Mouse (Mus musculus) heart, embryonic 13.5 days (tissue): ENCODE measurements around the gene Zfp385a. TPM values are rescaled to one million over a fixed set of nuclear protein-coding genes. Genes with fewer than 3 reads are reported as not detected.
A peak's percentile ranks its signal among the peaks of the same experiment; 100 is the strongest.

Experiments used
- ATAC-seq: fragments of 200-750 bp; cut with Nextera tagmentation; 2 replicates; pipeline ENCODE4 v1.8.0; 2017; ENCODE audit warnings: moderate TSS enrichment; ENCODE audit not compliant: insufficient number of reproducible peaks, low FRiP score, low TSS enrichment; ENCODE audit errors: extremely low read depth
- H3K27ac ChIP-seq: fragments of 300-500 bp; sonication (generic); replicated peaks from 2 replicates; pipeline ENCODE4 v1.5.1; 2015; ENCODE audit warnings: moderate library complexity, mild to moderate bottlenecking, inconsistent platforms
- H3K27me3 ChIP-seq: fragments of 300-500 bp; sonication (generic); replicated peaks from 2 replicates; pipeline ENCODE4 v1.6.1; 2015; ENCODE audit warnings: mild to moderate bottlenecking, inconsistent platforms
- H3K36me3 ChIP-seq: fragments of 300-500 bp; sonication (generic); 2 replicates; pipeline ENCODE4 v1.6.1; 2015; ENCODE audit warnings: mild to moderate bottlenecking, inconsistent platforms
- H3K4me1 ChIP-seq: fragments of 300-500 bp; sonication (generic); 2 replicates; pipeline ENCODE4 v1.6.1; 2015; ENCODE audit warnings: inconsistent platforms
- H3K4me2 ChIP-seq: fragments of 300-500 bp; sonication (generic); 2 replicates; pipeline ENCODE4 v1.6.1; 2015; ENCODE audit warnings: inconsistent platforms, mild to moderate bottlenecking, moderate library complexity
- H3K4me3 ChIP-seq: fragments of 300-500 bp; sonication (generic); 2 replicates; pipeline ENCODE4 v1.5.1; 2015; ENCODE audit warnings: moderate library complexity, mild to moderate bottlenecking, inconsistent platforms
- H3K9ac ChIP-seq: fragments of 300-500 bp; sonication (generic); 2 replicates; pipeline ENCODE4 v1.6.1; 2015; ENCODE audit warnings: inconsistent platforms, mild to moderate bottlenecking, moderate library complexity
- H3K9me3 ChIP-seq: fragments of 300-500 bp; sonication (generic); 2 replicates; pipeline ENCODE4 v1.6.1; 2016; ENCODE audit warnings: inconsistent platforms
- WGBS: fragments of 180-500 bp; shearing (Covaris S2); methylation state at CpG from one replicate; pipeline ENCODE4 v1.1.7; 2015; ENCODE audit warnings: mixed read lengths; 5-methylcytosine and 5-hydroxymethylcytosine counted together
- polyA plus RNA-seq: library from polyadenylated mRNA; unstranded; fragments of >200 nt; fragmentation: Nextera tagmentation; extraction: Ambion mirVana; gene quantifications from 2 replicates; pipeline ENCODE4 v1.2.1, GENCODE M21; 2015

Gene Zfp385a
- polyA plus RNA-seq, 1 experiment from 2014 or later = 8.9 TPM

GRCm38 (mm10) chr15:103317120-103317519, 22.8 kb downstream of the Zfp385a start:
- H3K4me1 ChIP-seq = peaks cover 71% of the 10 kb centered on the region
- ATAC-seq = no peak
- H3K27ac ChIP-seq = no peak overlapping the region
- H3K27me3 ChIP-seq = 0 out of 2 replicates have a peak, but pooled peaks cover 3% of the 10 kb centered on the region
- H3K9me3 ChIP-seq = no peaks in the 10 kb centered on the region
- H3K9ac ChIP-seq = no peak overlapping the region
- H3K36me3 ChIP-seq = peaks cover 32% of the 10 kb centered on the region
- no peak overlapping the region for H3K4me2 ChIP-seq
- no peak overlapping the region for H3K4me3 ChIP-seq

GRCm38 (mm10) chr15:103315979-103316776, 23.7 kb downstream of the Zfp385a start:
- Histone ChIP-seq H3K4me1 (peaks cover 61% of the 10 kb centered on the region), H3K9me3 (no peaks in the 10 kb centered on the region), H3K27me3 (0 out of 2 replicates have a peak, but pooled peaks cover 3% of the 10 kb centered on the region), H3K4me2 (no peak overlapping the region), H3K36me3 (peaks cover 32% of the 10 kb centered on the region), H3K4me3 (no peak overlapping the region), H3K27ac (no peak overlapping the region), H3K9ac (peak overlapping the region; percentile 11; the same call in 1 of the 2 replicates)
- 60% methylated on average over 10 of the region's 10 CpGs for WGBS
- ATAC-seq = no peak

DNA sequence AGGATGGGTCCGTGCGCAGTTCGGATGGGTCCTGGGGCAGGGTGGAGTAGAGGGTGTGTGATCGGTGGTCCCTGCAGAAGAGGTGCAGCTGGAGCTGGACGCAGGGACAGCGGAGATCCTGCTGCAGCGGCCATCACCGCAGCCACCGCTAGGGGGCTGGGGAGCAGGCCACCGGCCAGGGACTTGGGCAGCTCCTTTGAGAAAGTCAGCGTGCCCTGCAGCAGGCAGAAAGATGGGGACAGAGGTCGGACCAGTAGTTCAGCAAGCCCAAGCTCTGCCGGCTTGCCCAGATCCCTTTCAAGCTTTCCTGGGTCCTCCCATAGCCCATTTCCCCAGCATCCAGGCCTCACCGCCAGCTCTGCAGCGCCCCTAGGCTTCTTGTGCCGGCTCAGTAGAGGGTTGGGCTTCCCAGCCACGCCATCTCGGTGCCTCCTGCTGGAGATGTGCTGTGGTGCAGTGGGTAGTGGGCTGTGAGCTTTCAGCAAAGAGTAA, 24.8 kb downstream of the Zfp385a start:
- H3K4me2 ChIP-seq = peak overlapping the region; percentile 79
- 0 out of 2 replicates have a peak, but pooled peaks cover 3% of the 10 kb centered on the region for H3K27me3 ChIP-seq
- H3K9ac ChIP-seq = peak overlapping the region; percentile 78
- H3K4me3 ChIP-seq = peak overlapping the region; percentile 44
- peaks cover 31% of the 10 kb centered on the region for H3K36me3 ChIP-seq
- H3K9me3 ChIP-seq = no peaks in the 10 kb centered on the region
- H3K27ac ChIP-seq = no peak overlapping the region
- WGBS = 7% methylated on average over 17 of the region's 18 CpGs
- ATAC-seq = peak; percentile 18; the same call in 1 of the 2 replicates
- H3K4me1 ChIP-seq = peaks cover 56% of the 10 kb centered on the region

DNA sequence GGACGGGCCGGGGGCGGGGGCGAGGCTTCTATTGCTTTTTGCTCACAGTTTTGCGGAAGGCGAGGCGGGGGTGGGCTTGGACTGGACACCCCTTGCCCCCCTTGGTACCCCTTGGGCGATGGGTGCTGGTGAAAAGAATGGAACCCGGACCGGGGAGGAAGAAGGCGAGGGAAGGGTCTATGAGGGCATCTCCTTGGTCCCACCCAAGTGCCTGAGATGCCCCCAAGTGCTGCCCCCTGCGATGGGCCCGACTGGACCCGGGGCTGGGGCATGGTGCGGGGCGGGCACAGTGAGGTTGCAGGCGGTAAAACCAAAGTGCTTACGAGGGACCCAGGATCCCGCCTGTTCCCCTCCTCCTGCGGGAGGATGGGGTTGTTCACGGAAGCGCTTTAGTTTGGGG, 25.7 kb downstream of the Zfp385a start:
- WGBS = 31% methylated on average over 22 of the region's 22 CpGs
- Histone ChIP-seq H3K27ac (no peak overlapping the region), H3K27me3 (peaks cover 11% of the 10 kb centered on the region), H3K4me3 (peak overlapping the region; percentile 44), H3K9me3 (no peaks in the 10 kb centered on the region), H3K36me3 (peaks cover 25% of the 10 kb centered on the region), H3K9ac (peak overlapping the region; percentile 78), H3K4me1 (peaks cover 56% of the 10 kb centered on the region), H3K4me2 (peak overlapping the region; percentile 79)
- no peak for ATAC-seq

DNA sequence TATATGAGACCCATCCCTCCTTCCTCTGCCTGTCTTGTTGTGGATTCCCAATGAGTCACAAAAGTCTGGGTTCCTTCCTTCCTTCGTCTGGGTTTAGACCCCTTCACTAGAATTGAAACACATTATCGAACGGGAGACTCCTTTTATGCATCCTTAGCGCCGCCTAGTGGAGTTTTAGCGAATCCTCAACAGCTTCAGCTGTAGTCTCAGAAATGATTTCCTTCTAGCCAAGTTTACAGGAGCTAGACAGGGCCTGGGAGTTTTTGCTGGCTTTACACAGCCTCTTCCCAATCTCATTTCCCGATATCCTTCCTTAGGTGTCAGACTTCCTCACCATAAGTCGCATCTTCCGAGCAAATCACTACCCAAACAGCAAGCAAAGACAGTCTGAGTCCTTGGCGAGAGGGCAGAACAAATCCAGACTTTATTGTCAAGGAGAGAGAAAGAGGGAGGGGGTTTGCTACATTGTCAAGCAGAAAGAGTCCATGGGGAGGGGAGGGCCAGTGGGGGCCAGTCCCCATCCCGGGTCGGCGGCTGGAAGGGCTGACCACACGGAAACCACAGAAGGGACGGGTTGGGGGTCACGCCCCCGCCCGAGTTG, 26.3 kb downstream of the Zfp385a start:
- no peak for ATAC-seq
- H3K9me3 ChIP-seq = no peaks in the 10 kb centered on the region
- peaks cover 56% of the 10 kb centered on the region for H3K4me1 ChIP-seq
- no peak overlapping the region for H3K4me3 ChIP-seq
- WGBS = 16% methylated on average over 18 of the region's 18 CpGs
- peak overlapping the region; percentile 78 for H3K9ac ChIP-seq
- H3K27ac ChIP-seq = 0 out of 2 replicates have a peak overlapping the region, but pooled peaks have one; percentile 7
- H3K4me2 ChIP-seq = peak overlapping the region; percentile 79
- peaks cover 16% of the 10 kb centered on the region for H3K27me3 ChIP-seq
- H3K36me3 ChIP-seq = peaks cover 20% of the 10 kb centered on the region

DNA sequence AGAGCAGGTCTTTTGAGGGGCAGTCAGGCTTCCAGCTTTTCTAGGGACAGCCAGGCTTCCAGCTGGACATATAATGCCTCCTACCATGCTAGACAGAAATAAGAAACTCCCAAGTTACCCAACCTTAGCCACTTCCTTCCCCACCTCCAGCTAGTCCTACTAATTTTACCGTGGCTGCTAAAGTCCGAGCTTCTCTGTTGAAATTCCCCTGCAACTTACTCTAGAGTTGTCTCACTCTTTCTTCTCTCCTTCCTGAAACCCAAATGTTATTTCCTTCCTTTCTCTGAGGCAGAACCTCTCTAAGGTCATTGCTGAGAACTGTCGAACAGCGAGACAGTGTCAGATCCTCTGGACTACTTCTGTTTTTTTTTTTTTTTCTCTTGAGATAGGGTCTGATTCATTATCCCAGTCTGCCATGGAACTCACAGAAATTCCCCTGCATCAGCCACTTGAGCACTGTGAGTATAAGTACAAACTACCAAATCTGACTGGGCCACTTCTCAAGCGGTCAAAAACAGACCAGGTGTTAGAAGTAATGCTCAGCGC, 29.5 kb downstream of the Zfp385a start, which contains the start of gene Gpr84:
Gene Gpr84 (minus strand): TSS at position 248 of the 546 bp plus-strand sequence.
- WGBS = 45% methylated on average over 6 of the region's 6 CpGs
- Histone ChIP-seq H3K4me2 (no peak within 1 kb of the TSS), H3K4me1 (peaks cover 51% of the 10 kb centered on the region), H3K9me3 (no peaks in the 10 kb centered on the region), H3K27me3 (peaks cover 22% of the 10 kb centered on the region), H3K27ac (no peak within 1 kb of the TSS), H3K4me3 (no peak within 1 kb of the TSS), H3K9ac (no peak within 1 kb of the TSS), H3K36me3 (no peaks in the 10 kb centered on the region)
- ATAC-seq = no peak

DNA sequence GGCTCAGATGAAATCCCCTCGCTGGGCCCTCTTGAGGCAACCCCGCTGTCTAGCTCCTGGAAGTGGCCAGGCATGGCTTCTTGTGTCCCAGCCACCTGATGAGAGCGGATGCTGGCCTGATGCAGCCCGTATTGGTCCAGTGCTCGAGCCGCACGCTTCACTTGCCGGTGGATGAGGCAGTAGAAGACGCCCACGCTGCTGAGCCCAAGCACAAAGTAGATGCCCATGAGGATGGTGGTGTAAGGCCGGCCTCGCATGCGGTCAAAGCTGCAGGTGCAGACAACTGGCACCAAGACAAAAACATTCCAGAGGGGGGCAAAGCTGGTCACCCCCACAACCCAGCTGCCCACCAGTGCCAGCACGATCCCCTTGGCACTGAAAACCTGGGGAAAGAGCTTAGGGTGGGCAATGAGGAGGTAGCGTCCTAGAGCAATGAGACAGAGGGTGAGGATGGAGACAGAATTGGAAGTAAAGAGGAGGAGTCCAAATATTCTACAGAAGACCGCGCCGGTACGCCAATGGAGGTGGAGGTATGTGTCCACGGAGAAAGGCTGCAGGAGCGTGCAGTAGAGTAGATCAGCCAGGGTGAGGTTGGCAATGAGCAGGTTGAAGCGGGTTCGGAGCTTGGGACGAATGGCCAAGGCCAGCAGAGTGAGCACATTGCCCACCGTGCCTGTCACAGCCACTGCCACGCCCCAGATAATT, 30.9 kb downstream of the Zfp385a start:
- peaks cover 19% of the 10 kb centered on the region for H3K27me3 ChIP-seq
- peak overlapping the region; percentile 66 for H3K9ac ChIP-seq
- peak overlapping the region; percentile 64 for H3K4me2 ChIP-seq
- ATAC-seq = no peak
- H3K36me3 ChIP-seq = no peaks in the 10 kb centered on the region
- 54% methylated on average over 26 of the region's 26 CpGs for WGBS
- H3K27ac ChIP-seq = no peak overlapping the region
- H3K9me3 ChIP-seq = no peaks in the 10 kb centered on the region
- peak overlapping the region; percentile 31 for H3K4me3 ChIP-seq
- peaks cover 45% of the 10 kb centered on the region for H3K4me1 ChIP-seq

GRCm38 (mm10) chr15:103308056-103308875, 31.6 kb downstream of the Zfp385a start:
- peaks cover 45% of the 10 kb centered on the region for H3K4me1 ChIP-seq
- H3K4me3 ChIP-seq = peak overlapping the region; percentile 31
- WGBS = 40% methylated on average over 28 of the region's 28 CpGs
- no peaks in the 10 kb centered on the region for H3K9me3 ChIP-seq
- H3K27ac ChIP-seq = no peak overlapping the region
- ATAC-seq = no peak
- H3K4me2 ChIP-seq = peak overlapping the region; percentile 64
- no peaks in the 10 kb centered on the region for H3K36me3 ChIP-seq
- peaks cover 19% of the 10 kb centered on the region for H3K27me3 ChIP-seq
- peak overlapping the region; percentile 66 for H3K9ac ChIP-seq

DNA sequence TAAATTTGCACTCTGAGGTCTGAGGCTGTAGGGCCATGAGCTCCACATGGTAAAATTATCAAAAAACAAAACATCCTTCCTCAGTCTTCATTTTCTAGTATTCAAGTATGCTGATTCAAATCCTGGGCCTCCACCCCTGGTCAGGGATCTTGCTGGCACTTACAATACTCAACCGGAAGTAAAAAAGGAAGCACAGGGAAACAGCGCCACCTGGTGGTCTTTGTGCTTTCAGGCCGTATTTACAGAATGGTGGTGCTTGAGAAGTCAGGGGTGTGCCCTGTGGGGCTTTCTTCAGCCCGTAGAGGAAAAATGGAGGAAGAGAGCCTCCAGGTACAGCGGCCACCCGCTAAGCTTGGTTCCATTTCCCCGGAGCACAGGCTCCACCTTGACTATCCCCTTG, 32.8 kb downstream of the Zfp385a start:
- Histone ChIP-seq H3K9me3 (no peaks in the 10 kb centered on the region), H3K9ac (peak overlapping the region; percentile 66), H3K36me3 (no peaks in the 10 kb centered on the region), H3K4me3 (0 out of 2 replicates have a peak overlapping the region, but pooled peaks have one; percentile 4), H3K27me3 (peaks cover 19% of the 10 kb centered on the region), H3K4me2 (peak overlapping the region; percentile 42), H3K27ac (no peak overlapping the region), H3K4me1 (peaks cover 55% of the 10 kb centered on the region)
- ATAC-seq = no peak
- WGBS = under 1% methylated on average over 7 of the region's 7 CpGs
